Mouse (Mus musculus): ENCODE data around the gene Ctnnd1.

Gene Ctnnd1

DNA sequence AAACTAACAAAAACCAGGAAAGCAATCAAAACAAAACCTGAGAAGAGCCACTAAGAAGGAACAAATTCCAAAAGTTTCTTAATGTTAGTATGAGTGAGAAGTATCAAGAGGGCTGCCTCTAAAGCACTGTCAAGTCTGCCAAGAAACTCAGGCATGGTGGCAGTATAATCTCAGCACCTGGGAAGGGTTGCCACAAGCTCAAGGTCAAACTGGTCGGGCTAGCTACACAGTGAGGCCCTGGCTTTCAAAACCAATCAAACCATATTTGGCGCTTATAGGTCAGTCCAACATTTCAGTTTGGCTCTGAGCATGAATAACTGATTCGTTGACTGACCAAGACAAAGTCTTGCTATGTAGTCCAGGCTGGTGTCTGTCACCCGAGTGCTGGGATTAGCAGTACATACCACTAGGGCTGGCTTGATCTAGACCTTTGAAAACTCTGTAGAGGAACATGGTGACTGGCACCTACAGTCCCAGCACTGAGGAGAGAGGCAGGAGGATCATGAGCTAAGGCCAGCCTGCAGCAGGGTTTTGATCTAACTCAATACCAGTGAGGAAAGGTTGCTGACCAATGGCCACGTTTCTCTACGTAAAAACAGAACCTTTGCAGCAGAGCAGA is 51.2 kb downstream of the Ctnnd1 start:
- no peak for DNase-seq

DNA sequence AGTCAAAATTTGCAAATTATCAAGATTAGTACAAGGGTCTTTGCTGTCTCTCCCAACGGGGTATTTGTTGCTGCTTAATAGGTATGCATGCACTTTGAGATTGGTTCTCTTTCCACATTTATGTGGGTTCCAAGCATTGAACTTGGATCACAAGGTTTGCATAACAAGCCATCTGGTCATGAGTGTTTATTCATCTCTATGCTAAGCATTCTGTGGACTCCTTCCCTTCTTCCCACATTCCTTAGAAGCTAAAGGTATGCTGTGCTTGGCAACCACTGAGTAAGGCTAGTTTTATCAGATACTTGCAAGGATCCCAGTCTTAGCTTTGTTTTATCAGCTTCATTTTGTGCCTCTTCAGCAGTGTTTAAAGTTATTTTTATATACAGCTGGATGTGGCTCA is 53.4 kb downstream of the Ctnnd1 start:
- DNase-seq = no peak

- no peak for DNase-seq
Observed at GRCm38 (mm10) chr2:84592801-84593200, 57.8 kb downstream of the Ctnnd1 start.

GRCm38 (mm10) chr2:84585700-84586099 is 64.9 kb downstream of the Ctnnd1 start:
- DNase-seq = no peak

GRCm38 (mm10) chr2:84582286-84582685 is 68.3 kb downstream of the Ctnnd1 start:
- no peak for DNase-seq

DNA sequence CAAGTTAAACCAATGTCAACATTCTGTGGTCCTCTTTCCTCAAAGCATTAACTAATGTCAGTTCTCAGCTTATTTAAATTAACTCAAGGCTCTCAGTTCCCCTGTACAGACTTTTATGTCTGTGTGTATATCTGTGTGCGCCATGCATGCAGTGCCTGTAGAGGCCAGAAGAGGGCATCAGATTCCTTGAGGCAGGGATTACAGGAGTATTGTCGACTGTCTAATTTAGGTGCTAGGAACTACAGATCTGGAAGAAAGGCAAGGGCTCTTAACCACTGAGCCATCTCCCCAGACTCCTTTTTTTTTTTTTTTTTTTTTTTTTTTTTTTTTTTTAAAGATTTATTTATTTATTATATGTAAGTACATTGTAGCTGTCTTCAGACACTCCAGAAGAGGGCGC is 69.4 kb downstream of the Ctnnd1 start:
- DNase-seq = peak; percentile 28

DNA sequence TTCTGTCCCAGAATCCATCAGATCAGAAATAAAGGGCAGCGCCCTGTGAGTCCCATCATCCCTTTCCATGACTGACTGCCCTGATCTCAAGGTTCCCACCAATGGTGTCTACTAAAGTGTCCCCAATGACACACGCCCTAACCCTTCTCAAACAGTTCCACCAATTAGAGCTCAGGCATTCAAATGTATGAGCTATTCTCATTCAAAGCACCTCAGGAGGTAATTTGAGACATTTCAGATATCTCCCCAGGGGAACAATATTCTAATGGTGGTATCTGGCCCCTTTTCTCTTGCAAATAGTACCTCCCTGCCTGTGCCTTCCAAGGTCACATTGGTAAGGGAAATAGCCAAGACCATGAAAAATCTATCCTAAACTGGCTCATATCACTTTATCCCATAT is 71.3 kb downstream of the Ctnnd1 start:
- DNase-seq = no peak

- no peak for DNase-seq
Observed at GRCm38 (mm10) chr2:84574130-84574529, 76.4 kb downstream of the Ctnnd1 start.

GRCm38 (mm10) chr2:84556888-84557514 is 93.6 kb downstream of the Ctnnd1 start:
- DNase-seq = peak; percentile 44

DNA sequence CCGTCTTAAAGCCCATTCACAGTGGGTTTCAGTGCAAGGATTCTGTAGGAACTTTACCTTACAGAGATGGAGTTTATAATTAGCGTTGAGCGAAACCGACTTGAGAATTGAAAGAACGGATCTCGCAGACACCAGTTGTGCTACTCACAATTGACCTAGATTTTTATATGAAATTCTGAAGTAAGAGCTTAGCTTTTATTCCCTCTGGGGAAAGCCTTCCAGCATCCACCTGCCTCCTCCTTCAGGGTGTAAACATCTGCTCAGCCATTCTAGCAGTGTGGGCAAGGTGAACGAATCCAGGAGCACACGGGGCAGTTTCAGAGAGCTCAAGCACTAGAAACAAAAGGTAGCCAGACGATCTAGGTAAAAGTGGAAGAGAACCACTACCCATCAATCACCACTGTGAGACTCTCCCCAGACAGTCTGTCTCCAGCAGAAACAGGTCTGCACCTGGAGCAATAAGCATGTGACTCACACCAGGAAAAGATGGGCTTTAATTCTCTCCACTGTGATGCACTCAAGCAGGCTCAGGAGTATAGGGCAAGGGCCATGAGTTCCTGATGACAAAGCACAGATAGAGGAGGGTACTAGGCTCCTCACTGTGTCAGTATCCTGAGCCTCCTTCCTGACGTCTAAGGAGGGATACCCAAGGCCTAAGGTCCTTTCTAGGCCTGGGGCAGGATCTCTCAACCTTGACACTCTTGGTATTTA is 99.0 kb downstream of the Ctnnd1 start:
- no peak for DNase-seq

Data from lung, postnatal 10 days (tissue).